Mouse (Mus musculus): ENCODE measurements around the gene Nup205. TPM values are rescaled to one million over a fixed set of nuclear protein-coding genes. Genes with fewer than 3 reads are reported as not detected.
"Not testable (repeated sequence)": the region's sequence is repeated elsewhere in the genome, so short reads cannot be mapped to it uniquely, and the experiment has no call there.

The Nup205 gene
- 23.0 and 27.6 TPM in 2 replicates for polyA plus RNA-seq (2015; fragmentation: Nextera tagmentation; extraction: Ambion mirVana)

- H3K36me3 ChIP-seq, result no peaks in the 10 kb centered on the region
- H3K27me3 ChIP-seq, result no peaks in the 10 kb centered on the region
- peak within 1 kb of the TSS; percentile 69 for H3K4me2 ChIP-seq
- peak within 1 kb of the TSS; percentile 76 for H3K9ac ChIP-seq
- no peaks in the 10 kb centered on the region for H3K4me1 ChIP-seq
- 4% methylated on average over 31 of the region's 34 CpGs for WGBS
- peak within 1 kb of the TSS; percentile 96 for H3K27ac ChIP-seq
- peak within 1 kb of the TSS; percentile 81 for H3K4me3 ChIP-seq
- peak; percentile 85 for ATAC-seq (ENCODE audit: insufficient number of reproducible peaks, low FRiP score, low TSS enrichment, low read depth)
- H3K9me3 ChIP-seq, result no peaks in the 10 kb centered on the region
Observed at GRCm38 (mm10) chr6:35176979-35177649, at the start of gene Nup205. Gene Nup205 (plus strand): TSS chr6:35177421.

- H3K4me3 ChIP-seq, result peak overlapping the region; percentile 74
- no peak for ATAC-seq (ENCODE audit: insufficient number of reproducible peaks, low FRiP score, low TSS enrichment, low read depth)
- H3K27ac ChIP-seq, result peak overlapping the region; percentile 94
- peaks cover 12% of the 10 kb centered on the region for H3K4me1 ChIP-seq
- WGBS, result 1% methylated on average over 11 of the region's 11 CpGs
- H3K9me3 ChIP-seq, result no peaks in the 10 kb centered on the region
- H3K4me2 ChIP-seq, result peak overlapping the region; percentile 93
- H3K27me3 ChIP-seq, result no peaks in the 10 kb centered on the region
- peak overlapping the region; percentile 77 for H3K9ac ChIP-seq
- no peaks in the 10 kb centered on the region for H3K36me3 ChIP-seq
Observed at GRCm38 (mm10) chr6:35132806-35133205, 44.4 kb upstream of the Nup205 start.

GRCm38 (mm10) chr6:35133246-35133578 lies 44.0 kb upstream of the Nup205 start:
- H3K4me3 ChIP-seq, result peak overlapping the region; percentile 74
- peak; percentile 89 for ATAC-seq (ENCODE audit: insufficient number of reproducible peaks, low FRiP score, low TSS enrichment, low read depth)
- H3K27ac ChIP-seq, result peak overlapping the region; percentile 94
- peak overlapping the region; percentile 77 for H3K9ac ChIP-seq
- no peaks in the 10 kb centered on the region for H3K27me3 ChIP-seq
- peaks cover 12% of the 10 kb centered on the region for H3K4me1 ChIP-seq
- under 1% methylated on average over 22 of the region's 25 CpGs for WGBS
- H3K36me3 ChIP-seq, result no peaks in the 10 kb centered on the region
- H3K9me3 ChIP-seq, result no peaks in the 10 kb centered on the region
- peak overlapping the region; percentile 93 for H3K4me2 ChIP-seq

GRCm38 (mm10) chr6:35133579-35134488 lies 43.4 kb upstream of the Nup205 start, which contains the start of gene Cnot4:
Gene Cnot4 (minus strand): TSS chr6:35133724.
- H3K4me2 ChIP-seq, result peak within 1 kb of the TSS; percentile 93
- under 1% methylated on average over 55 of the region's 55 CpGs for WGBS
- H3K27ac ChIP-seq, result peak within 1 kb of the TSS; percentile 94
- H3K27me3 ChIP-seq, result no peaks in the 10 kb centered on the region
- no peaks in the 10 kb centered on the region for H3K36me3 ChIP-seq
- H3K4me3 ChIP-seq, result peak within 1 kb of the TSS; percentile 74
- peak; percentile 100 for ATAC-seq (ENCODE audit: insufficient number of reproducible peaks, low FRiP score, low TSS enrichment, low read depth)
- H3K4me1 ChIP-seq, result peaks cover 12% of the 10 kb centered on the region
- peak within 1 kb of the TSS; percentile 77 for H3K9ac ChIP-seq
- no peaks in the 10 kb centered on the region for H3K9me3 ChIP-seq

GRCm38 (mm10) chr6:35134844-35135243 lies 42.4 kb upstream of the Nup205 start:
- Histone ChIP-seq H3K9me3 (no peaks in the 10 kb centered on the region), H3K9ac (no peak overlapping the region)

GRCm38 (mm10) chr6:35140351-35140750 lies 36.9 kb upstream of the Nup205 start:
- 83% methylated on average over 1 of the region's 1 CpGs for WGBS
- Histone ChIP-seq H3K4me3 (no peak overlapping the region), H3K9ac (no peak overlapping the region), H3K36me3 (no peaks in the 10 kb centered on the region), H3K4me2 (no peak overlapping the region), H3K27me3 (no peaks in the 10 kb centered on the region), H3K9me3 (no peaks in the 10 kb centered on the region), H3K27ac (no peak overlapping the region), H3K4me1 (no peaks in the 10 kb centered on the region)
- ATAC-seq (ENCODE audit: insufficient number of reproducible peaks, low FRiP score, low TSS enrichment, low read depth), result no peak

More at GRCm38 (mm10) chr6:35134844-35135243, 42.4 kb upstream of the Nup205 start:
- no peak for ATAC-seq (ENCODE audit: insufficient number of reproducible peaks, low FRiP score, low TSS enrichment, low read depth)
- H3K4me2 ChIP-seq, result peak overlapping the region; percentile 78; the same call in 1 of the 2 replicates
- WGBS, result 45% methylated on average over 2 of the region's 2 CpGs
- H3K4me1 ChIP-seq, result peaks cover 12% of the 10 kb centered on the region
- no peaks in the 10 kb centered on the region for H3K36me3 ChIP-seq
- no peak overlapping the region for H3K27ac ChIP-seq
- no peak overlapping the region for H3K4me3 ChIP-seq
- H3K27me3 ChIP-seq, result no peaks in the 10 kb centered on the region

GRCm38 (mm10) chr6:35145569-35145968 lies 31.7 kb upstream of the Nup205 start:
- 81% methylated on average over 2 of the region's 2 CpGs for WGBS
- Histone ChIP-seq H3K36me3 (no peaks in the 10 kb centered on the region), H3K4me3 (no peak overlapping the region), H3K4me2 (no peak overlapping the region), H3K9ac (no peak overlapping the region), H3K9me3 (no peaks in the 10 kb centered on the region), H3K4me1 (no peaks in the 10 kb centered on the region), H3K27me3 (no peaks in the 10 kb centered on the region), H3K27ac (no peak overlapping the region)
- ATAC-seq (ENCODE audit: insufficient number of reproducible peaks, low FRiP score, low TSS enrichment, low read depth), result no peak

DNA sequence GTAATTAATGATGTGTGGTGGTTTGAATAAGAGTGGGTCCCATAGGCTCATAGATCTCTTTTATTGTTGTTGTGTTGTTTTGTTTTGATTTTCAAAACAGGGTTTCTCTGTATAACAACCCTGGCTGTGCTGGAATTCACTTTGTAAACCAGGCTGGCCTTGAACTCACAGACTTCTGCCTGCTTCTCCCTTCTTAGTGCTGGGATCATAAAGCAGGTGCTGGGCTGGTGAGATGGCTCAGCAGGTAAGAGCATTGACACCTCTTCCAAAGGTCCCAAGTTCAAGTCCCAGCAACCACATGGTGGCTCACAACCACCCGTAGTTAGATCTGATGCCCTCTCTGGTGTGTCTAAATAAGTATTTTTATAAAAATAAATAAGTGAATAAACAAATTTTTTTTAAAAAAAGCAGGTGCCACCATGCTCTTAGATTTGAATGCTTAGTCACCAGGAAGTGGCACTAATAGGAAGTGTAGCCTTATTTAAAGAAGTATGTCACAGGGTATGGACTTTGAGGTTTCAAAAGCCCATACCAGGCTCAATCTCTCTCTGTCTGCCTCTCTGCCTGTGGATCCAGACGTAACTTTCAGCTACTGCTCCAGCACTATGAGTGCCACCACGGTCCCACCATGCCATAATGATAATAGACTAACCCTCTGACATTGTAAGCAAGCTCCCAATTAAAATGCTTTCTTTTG lies 29.3 kb upstream of the Nup205 start:
- H3K27ac ChIP-seq, result no peak overlapping the region
- no peaks in the 10 kb centered on the region for H3K4me1 ChIP-seq
- no peak overlapping the region for H3K4me2 ChIP-seq
- no peaks in the 10 kb centered on the region for H3K36me3 ChIP-seq
- WGBS, result 81% methylated on average over 3 of the region's 3 CpGs
- no peak overlapping the region for H3K4me3 ChIP-seq
- no peaks in the 10 kb centered on the region for H3K27me3 ChIP-seq
- ATAC-seq (ENCODE audit: insufficient number of reproducible peaks, low FRiP score, low TSS enrichment, low read depth), result no peak
- no peak overlapping the region for H3K9ac ChIP-seq
- H3K9me3 ChIP-seq, result no peaks in the 10 kb centered on the region

- no peaks in the 10 kb centered on the region for H3K9me3 ChIP-seq
- no peak for ATAC-seq (ENCODE audit: insufficient number of reproducible peaks, low FRiP score, low TSS enrichment, low read depth)
- H3K36me3 ChIP-seq, result no peaks in the 10 kb centered on the region
Observed at GRCm38 (mm10) chr6:35154540-35154939, 22.7 kb upstream of the Nup205 start.

DNA sequence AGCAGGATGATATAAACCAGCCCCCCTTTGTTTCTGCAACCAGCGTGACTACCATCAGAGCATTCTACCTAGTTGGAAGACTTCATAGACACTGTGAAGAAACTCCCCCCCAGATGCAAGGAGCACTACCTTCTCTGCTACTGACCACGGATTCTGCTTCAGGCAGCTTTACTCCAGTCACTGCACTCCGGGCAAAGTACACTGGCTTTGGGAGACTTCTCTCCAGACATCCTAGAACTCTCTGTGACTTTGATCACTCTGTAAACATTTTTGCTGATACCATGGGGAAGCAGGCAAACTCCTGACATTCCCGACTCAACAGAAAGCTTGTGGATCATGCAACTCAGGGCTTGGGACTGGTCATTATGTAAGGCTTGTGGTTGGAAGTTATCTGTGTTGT lies 8.0 kb upstream of the Nup205 start:
- Histone ChIP-seq H3K27ac (no peak overlapping the region), H3K4me2 (no peak overlapping the region), H3K4me1 (no peaks in the 10 kb centered on the region), H3K36me3 (no peaks in the 10 kb centered on the region), H3K9me3 (no peaks in the 10 kb centered on the region), H3K4me3 (no peak overlapping the region), H3K9ac (no peak overlapping the region), H3K27me3 (no peaks in the 10 kb centered on the region)
- 67% methylated on average over 4 of the region's 4 CpGs for WGBS
- no peak for ATAC-seq (ENCODE audit: insufficient number of reproducible peaks, low FRiP score, low TSS enrichment, low read depth)

More at GRCm38 (mm10) chr6:35154540-35154939, 22.7 kb upstream of the Nup205 start:
- no peak overlapping the region for H3K4me3 ChIP-seq
- H3K4me2 ChIP-seq, result no peak overlapping the region
- H3K4me1 ChIP-seq, result no peaks in the 10 kb centered on the region
- H3K9ac ChIP-seq, result no peak overlapping the region
- H3K27me3 ChIP-seq, result no peaks in the 10 kb centered on the region
- no peak overlapping the region for H3K27ac ChIP-seq

DNA sequence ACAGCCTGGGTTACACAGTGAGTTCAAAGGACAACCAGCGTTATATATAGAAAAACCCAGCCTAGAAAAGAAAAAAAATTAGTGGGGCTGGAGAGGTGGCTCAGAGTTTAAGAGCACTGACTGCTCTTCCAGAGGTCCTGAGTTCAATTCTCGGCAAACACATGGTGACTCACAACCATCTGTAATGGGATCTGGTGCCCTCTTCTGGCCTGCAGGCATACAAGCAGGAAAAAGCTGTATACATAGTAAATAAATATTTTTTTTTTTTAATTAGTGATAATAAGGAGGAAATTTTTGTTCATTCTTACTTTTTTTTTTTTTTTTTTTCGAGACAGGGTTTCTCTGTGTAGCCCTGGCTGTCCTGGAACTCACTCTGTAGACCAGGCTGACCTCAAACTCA lies 5.2 kb upstream of the Nup205 start:
- WGBS, result 71% methylated on average over 2 of the region's 3 CpGs
- not testable (repeated sequence) for H3K27me3 ChIP-seq; H3K9me3 ChIP-seq; H3K9ac ChIP-seq; H3K27ac ChIP-seq; H3K4me2 ChIP-seq; H3K36me3 ChIP-seq; H3K4me1 ChIP-seq; ATAC-seq (ENCODE audit: insufficient number of reproducible peaks, low FRiP score, low TSS enrichment, low read depth); H3K4me3 ChIP-seq

All from limb, embryonic 15.5 days (tissue).